Mouse (Mus musculus) forebrain, embryonic 10.5 days (tissue): Measurements from ENCODE around the gene Dmbx1. TPM values are rescaled to one million over a fixed set of nuclear protein-coding genes. Genes with fewer than 3 reads are reported as not detected.

Experiments
- DNase-seq: peaks from one replicate; pipeline ENCODE4 v3.0.0-alpha.2; 2017; ENCODE audit warnings: low spot score; ENCODE audit errors: extremely low spot score
- H3K27ac ChIP-seq: fragments of 300-500 bp; sonication (generic); 2 replicates; pipeline ENCODE4 v1.5.1; 2016; ENCODE audit warnings: mild to moderate bottlenecking
- H3K27me3 ChIP-seq: fragments of 300-500 bp; sonication (generic); 2 replicates; pipeline ENCODE4 v1.6.1; 2016; ENCODE audit warnings: mild to moderate bottlenecking; ENCODE audit not compliant: poor library complexity, severe bottlenecking
- H3K36me3 ChIP-seq: fragments of 300-500 bp; sonication (generic); replicated peaks from 2 replicates; pipeline ENCODE4 v1.6.1; 2016; ENCODE audit warnings: mild to moderate bottlenecking, moderate library complexity
- H3K4me1 ChIP-seq: fragments of 300-500 bp; sonication (generic); 2 replicates; pipeline ENCODE4 v1.6.1; 2016
- H3K4me3 ChIP-seq: fragments of 300-500 bp; sonication (generic); 2 replicates; pipeline ENCODE4 v1.5.1; 2016; ENCODE audit warnings: mild to moderate bottlenecking, moderate library complexity
- H3K9me3 ChIP-seq: fragments of 300-500 bp; sonication (generic); 2 replicates; pipeline ENCODE4 v1.6.1; 2016; ENCODE audit warnings: mild to moderate bottlenecking, moderate library complexity
- WGBS: fragments of 180-500 bp; shearing (Covaris S2); methylation state at CpG from one replicate; pipeline ENCODE4 v1.1.7; 2016; 5-methylcytosine and 5-hydroxymethylcytosine counted together
- polyA plus RNA-seq: library from polyadenylated mRNA; unstranded; fragments of >200 nt; fragmentation: Nextera tagmentation; extraction: Ambion mirVana; gene quantifications from 2 replicates; pipeline ENCODE4 v1.2.1, GENCODE M21; 2016

The Dmbx1 gene
- 1.7 and 2.3 TPM in 2 replicates for polyA plus RNA-seq

- peaks cover 87% of the 10 kb centered on the region for H3K4me1 ChIP-seq
- H3K4me3 ChIP-seq: peak within 1 kb of the TSS; percentile 56
- no peaks in the 10 kb centered on the region for H3K9me3 ChIP-seq
- WGBS: under 1% methylated on average over 71 of the region's 71 CpGs
- peak within 1 kb of the TSS; percentile 65 for H3K27ac ChIP-seq
- H3K36me3 ChIP-seq: no peaks in the 10 kb centered on the region
- H3K27me3 ChIP-seq: peaks cover 100% of the 10 kb centered on the region
- peak; percentile 80 for DNase-seq
These were observed at the start of gene Dmbx1 for GRCm38 (mm10) chr4:115939295-115940102. Gene Dmbx1, minus strand, starts transcription at chr4:115939926.

GRCm38 (mm10) chr4:115989382-115989781 is 49.7 kb upstream of the Dmbx1 start:
- Histone ChIP-seq H3K4me1 (peaks cover 3% of the 10 kb centered on the region; the same call in 1 of the 2 replicates), H3K4me3 (no peak overlapping the region), H3K27me3 (peaks cover 34% of the 10 kb centered on the region), H3K36me3 (no peaks in the 10 kb centered on the region), H3K27ac (no peak overlapping the region), H3K9me3 (peaks cover 7% of the 10 kb centered on the region; the same call in 1 of the 2 replicates)
- no peak for DNase-seq
- 87% methylated on average over 7 of the region's 7 CpGs for WGBS

DNA sequence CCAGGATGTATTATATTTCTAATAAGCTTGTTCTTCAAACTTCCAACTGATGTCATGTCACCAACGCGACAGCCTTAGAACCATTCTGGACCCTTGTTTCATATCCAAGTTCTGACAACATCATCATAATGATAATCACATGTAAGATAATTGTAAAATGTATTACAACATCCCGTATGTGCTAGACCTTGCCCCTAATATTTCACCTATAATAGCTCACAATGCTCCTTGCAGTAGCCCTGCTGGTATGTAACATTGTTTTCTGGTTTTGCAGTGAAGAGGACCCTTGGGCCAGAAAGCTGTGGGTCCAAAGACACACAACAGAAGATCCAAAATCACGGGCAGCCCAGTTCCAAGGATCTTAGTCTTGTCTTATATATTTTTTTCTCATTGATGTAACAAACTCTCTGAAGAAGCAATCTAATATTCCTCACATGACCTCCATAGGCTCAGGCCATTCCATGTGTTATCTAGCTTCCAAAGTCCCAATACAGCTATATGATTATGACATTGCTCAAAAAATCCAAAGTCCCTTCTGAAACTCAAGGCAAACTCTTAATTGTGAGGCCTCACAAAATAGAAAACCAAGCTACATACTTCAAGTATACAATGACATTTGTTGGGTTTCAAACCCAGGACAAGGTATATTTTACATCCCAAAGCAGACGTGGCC is 48.3 kb upstream of the Dmbx1 start:
- Histone ChIP-seq H3K27me3 (peaks cover 48% of the 10 kb centered on the region), H3K9me3 (peaks cover 7% of the 10 kb centered on the region; the same call in 1 of the 2 replicates), H3K36me3 (no peaks in the 10 kb centered on the region), H3K27ac (no peak overlapping the region), H3K4me1 (peaks cover 6% of the 10 kb centered on the region; the same call in 1 of the 2 replicates), H3K4me3 (no peak overlapping the region)
- 85% methylated on average over 5 of the region's 5 CpGs for WGBS
- DNase-seq: no peak

DNA sequence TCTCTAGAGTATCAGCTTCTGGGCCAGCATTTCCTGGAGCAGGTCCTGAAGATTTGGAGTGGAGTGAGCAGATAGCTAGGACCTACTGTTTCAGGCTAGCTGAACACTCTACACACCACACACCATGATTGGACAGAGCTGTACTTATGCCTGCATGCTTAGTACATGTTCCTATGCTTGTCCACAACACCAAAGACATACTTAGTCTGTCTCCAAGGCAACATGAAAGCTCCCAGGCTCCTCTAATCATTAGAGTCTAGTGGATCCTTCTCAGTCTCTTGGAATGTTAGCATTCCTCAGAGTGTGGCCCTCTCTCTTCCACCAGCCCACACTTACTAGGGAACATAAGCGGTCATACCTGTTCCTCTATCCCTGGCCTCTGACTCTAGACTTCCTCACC is 47.7 kb upstream of the Dmbx1 start:
- DNase-seq: no peak
- Histone ChIP-seq H3K4me1 (peaks cover 6% of the 10 kb centered on the region; the same call in 1 of the 2 replicates), H3K27ac (no peak overlapping the region), H3K27me3 (peaks cover 53% of the 10 kb centered on the region), H3K9me3 (peaks cover 5% of the 10 kb centered on the region; the same call in 1 of the 2 replicates), H3K4me3 (no peak overlapping the region), H3K36me3 (no peaks in the 10 kb centered on the region)
- 76% methylated on average over 1 of the region's 1 CpGs for WGBS

GRCm38 (mm10) chr4:115984967-115985366 is 45.2 kb upstream of the Dmbx1 start:
- 36% methylated on average over 8 of the region's 8 CpGs for WGBS
- DNase-seq: no peak
- peaks cover 78% of the 10 kb centered on the region for H3K27me3 ChIP-seq

GRCm38 (mm10) chr4:115984111-115984510 is 44.4 kb upstream of the Dmbx1 start:
- Histone ChIP-seq H3K27ac (no peak overlapping the region), H3K9me3 (no peaks in the 10 kb centered on the region), H3K4me1 (peaks cover 21% of the 10 kb centered on the region), H3K27me3 (peaks cover 87% of the 10 kb centered on the region), H3K36me3 (no peaks in the 10 kb centered on the region), H3K4me3 (no peak overlapping the region)
- WGBS: 1% methylated on average over 13 of the region's 13 CpGs
- DNase-seq: peak; percentile 87

More at GRCm38 (mm10) chr4:115984967-115985366, 45.2 kb upstream of the Dmbx1 start:
- Histone ChIP-seq H3K9me3 (no peaks in the 10 kb centered on the region), H3K4me3 (no peak overlapping the region), H3K36me3 (no peaks in the 10 kb centered on the region), H3K27ac (no peak overlapping the region), H3K4me1 (peaks cover 13% of the 10 kb centered on the region)

DNA sequence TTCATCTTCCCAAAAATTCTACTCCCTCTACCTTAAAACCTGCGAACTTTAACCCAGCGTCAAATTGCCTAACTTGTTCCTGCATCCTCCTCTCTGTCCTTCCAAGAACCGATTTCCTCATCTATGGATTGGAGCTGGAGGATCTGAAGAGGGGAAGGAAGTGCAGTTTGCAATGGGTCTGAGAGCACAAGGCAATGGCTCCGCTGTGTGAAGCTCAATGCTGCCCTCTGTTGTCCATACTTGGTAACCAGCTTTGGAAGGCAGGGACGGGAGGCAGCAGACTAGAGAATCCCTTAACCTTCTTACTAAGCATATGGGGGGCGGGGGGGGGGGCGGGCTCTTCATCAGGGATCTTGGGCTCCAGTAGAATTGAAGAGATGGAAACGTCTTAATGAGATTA is 41.0 kb upstream of the Dmbx1 start:
- Histone ChIP-seq H3K27ac (no peak overlapping the region), H3K4me1 (peaks cover 52% of the 10 kb centered on the region), H3K4me3 (no peak overlapping the region), H3K27me3 (peaks cover 100% of the 10 kb centered on the region), H3K36me3 (no peaks in the 10 kb centered on the region), H3K9me3 (no peaks in the 10 kb centered on the region)
- WGBS: under 1% methylated on average over 8 of the region's 8 CpGs
- DNase-seq: peak; percentile 80

GRCm38 (mm10) chr4:115979437-115979836 is 39.7 kb upstream of the Dmbx1 start:
- H3K4me1 ChIP-seq: peaks cover 56% of the 10 kb centered on the region
- H3K27ac ChIP-seq: 0 out of 2 replicates have a peak overlapping the region, but pooled peaks have one; percentile 7
- no peaks in the 10 kb centered on the region for H3K9me3 ChIP-seq
- DNase-seq: peak; percentile 33
- H3K27me3 ChIP-seq: peaks cover 100% of the 10 kb centered on the region
- H3K4me3 ChIP-seq: peak overlapping the region; percentile 46
- under 1% methylated on average over 39 of the region's 39 CpGs for WGBS
- H3K36me3 ChIP-seq: no peaks in the 10 kb centered on the region

DNA sequence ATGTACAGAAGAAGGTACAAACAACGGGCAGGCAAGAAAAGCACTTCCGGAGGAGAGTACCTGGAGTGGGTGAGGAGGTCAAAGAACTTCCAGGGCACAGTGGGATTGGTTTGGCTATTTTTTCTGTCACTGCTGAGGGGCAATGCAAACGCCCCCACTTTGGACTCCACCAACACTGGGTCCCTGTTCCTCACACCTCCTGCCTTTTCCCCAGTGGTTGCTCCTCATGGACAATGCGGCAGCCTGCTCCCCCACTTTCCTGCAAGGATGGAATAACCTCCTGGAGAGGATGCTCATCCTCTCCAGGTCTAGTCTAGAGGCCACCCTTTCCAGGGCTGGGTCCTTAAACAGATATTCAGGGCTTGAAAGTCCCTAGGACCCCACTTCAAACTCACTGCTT is 39.2 kb upstream of the Dmbx1 start:
- Histone ChIP-seq H3K27me3 (peaks cover 100% of the 10 kb centered on the region), H3K4me3 (peak overlapping the region; percentile 46), H3K4me1 (peaks cover 53% of the 10 kb centered on the region), H3K27ac (no peak overlapping the region), H3K36me3 (no peaks in the 10 kb centered on the region), H3K9me3 (no peaks in the 10 kb centered on the region)
- DNase-seq: no peak
- 4% methylated on average over 4 of the region's 4 CpGs for WGBS

GRCm38 (mm10) chr4:115972543-115972942 is 32.8 kb upstream of the Dmbx1 start:
- Histone ChIP-seq H3K36me3 (no peaks in the 10 kb centered on the region), H3K4me1 (peaks cover 34% of the 10 kb centered on the region), H3K27me3 (peaks cover 100% of the 10 kb centered on the region), H3K4me3 (no peak overlapping the region), H3K27ac (no peak overlapping the region), H3K9me3 (no peaks in the 10 kb centered on the region)
- WGBS: 68% methylated on average over 24 of the region's 24 CpGs
- no peak for DNase-seq

DNA sequence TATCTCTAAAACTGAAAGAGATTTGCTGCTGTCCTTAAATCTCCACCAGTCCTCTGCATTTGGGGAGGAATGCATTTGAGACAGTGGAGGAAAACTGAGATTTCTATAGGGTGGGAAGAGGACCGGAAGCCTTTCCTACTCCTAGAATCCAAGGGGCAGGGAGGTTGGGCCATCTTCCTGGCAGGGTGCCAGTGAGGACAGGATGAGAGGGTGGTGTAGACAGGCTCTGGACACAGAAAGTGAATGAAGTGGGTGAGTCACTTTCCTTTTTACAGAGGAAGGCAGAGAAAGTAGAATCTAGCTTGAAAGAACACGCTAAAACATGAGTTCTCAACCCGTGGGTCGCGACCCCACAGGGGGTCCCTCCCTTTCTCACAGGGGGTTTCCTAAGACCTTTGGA is 24.7 kb upstream of the Dmbx1 start:
- H3K4me1 ChIP-seq: peaks cover 59% of the 10 kb centered on the region
- no peaks in the 10 kb centered on the region for H3K9me3 ChIP-seq
- H3K36me3 ChIP-seq: no peaks in the 10 kb centered on the region
- WGBS: 7% methylated on average over 5 of the region's 5 CpGs
- DNase-seq: no peak
- H3K27ac ChIP-seq: no peak overlapping the region
- H3K4me3 ChIP-seq: no peak overlapping the region
- H3K27me3 ChIP-seq: peaks cover 100% of the 10 kb centered on the region

DNA sequence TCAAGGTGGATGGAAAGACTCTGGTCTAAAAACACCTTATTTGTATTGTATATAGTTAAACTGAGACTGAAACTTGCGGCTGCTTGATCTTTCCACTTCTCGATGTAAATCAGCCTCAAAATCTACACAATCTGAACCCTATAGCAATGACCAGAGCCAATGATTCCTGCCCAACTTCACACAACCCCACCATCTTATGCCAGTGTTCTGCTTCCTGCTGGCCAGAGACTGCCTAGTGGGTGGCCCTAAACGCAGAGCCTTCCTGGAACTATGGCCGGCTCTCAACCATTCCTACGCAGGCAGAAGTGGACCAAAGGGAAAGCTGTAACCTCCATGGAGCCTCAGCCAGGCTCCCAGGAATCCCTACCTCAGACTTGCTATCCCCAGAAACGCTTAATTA is 24.0 kb upstream of the Dmbx1 start:
- H3K4me1 ChIP-seq: peaks cover 61% of the 10 kb centered on the region

More for the DNA sequence above, 24.0 kb upstream of the Dmbx1 start:
- no peak for DNase-seq
- WGBS: 2% methylated on average over 6 of the region's 6 CpGs
- Histone ChIP-seq H3K4me3 (peak overlapping the region; percentile 55; the same call in 1 of the 2 replicates), H3K27ac (no peak overlapping the region), H3K9me3 (no peaks in the 10 kb centered on the region), H3K27me3 (peaks cover 100% of the 10 kb centered on the region), H3K36me3 (no peaks in the 10 kb centered on the region)
